Mouse (Mus musculus) 3T3-L1 (cell line): ENCODE data around the gene Ska3.

Source experiments
- DNase-seq: peaks from one replicate; pipeline ENCODE4 v3.0.0-alpha.2; 2015; ENCODE audit warnings: low read depth, low spot score

The Ska3 gene

GRCm38 (mm10) chr14:57797551-57797950 lies 28.4 kb downstream of the Ska3 start:
- no peak for DNase-seq

DNA sequence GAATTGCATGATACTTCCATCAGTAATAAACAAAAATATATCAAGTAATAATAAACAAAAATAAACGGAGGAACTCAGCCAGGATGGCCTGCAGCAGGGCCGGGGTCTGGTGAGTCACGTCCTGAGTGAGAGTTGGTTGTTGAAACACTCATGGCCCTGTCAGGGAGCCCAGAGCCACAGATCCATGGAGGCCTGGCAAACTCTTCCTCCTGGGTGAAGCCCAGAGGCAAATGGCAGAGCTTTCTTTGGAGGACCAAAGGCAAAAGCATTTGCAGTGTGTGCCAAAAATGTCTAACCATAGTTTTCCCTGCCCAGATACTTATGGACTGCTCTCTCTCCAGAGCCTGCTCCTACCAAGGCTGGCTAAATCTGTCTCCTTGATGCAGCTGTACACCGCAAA lies 34.8 kb downstream of the Ska3 start:
- DNase-seq, result peak; percentile 72

- no peak for DNase-seq
These were observed 36.2 kb downstream of the Ska3 start for GRCm38 (mm10) chr14:57789759-57790158.

GRCm38 (mm10) chr14:57789311-57789710 lies 36.7 kb downstream of the Ska3 start:
- no peak for DNase-seq

GRCm38 (mm10) chr14:57787406-57787805 lies 38.6 kb downstream of the Ska3 start:
- DNase-seq, result peak; percentile 18

DNA sequence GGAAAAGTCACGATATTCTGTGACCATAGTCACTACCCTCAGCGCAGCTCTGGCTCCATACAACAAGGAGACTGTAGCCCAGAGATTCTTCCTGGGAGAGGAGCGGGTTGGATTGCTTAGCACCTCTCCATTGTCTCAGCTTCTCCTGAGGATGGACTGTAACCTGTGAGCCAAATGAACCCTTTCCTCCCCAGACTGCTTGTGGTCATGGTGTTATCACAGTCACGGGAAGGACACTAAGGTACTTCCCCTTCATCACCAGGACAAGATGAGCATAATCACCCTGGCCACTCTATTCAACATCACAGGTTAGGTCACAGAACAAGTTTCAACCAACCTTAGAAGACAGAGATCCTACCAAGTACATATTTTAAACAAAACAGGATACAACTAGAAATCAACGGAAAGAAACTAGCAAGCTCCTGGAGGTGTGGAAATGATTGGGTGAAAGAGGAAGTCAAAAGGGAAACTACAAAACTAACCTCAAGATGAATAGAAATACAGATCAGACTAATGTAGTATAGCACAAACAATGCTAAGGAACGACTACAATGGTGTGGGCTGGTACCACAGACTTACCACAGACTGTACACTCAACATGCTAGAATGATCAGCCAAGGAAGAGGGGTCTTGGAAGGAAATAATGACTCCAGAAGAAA lies 53.7 kb downstream of the Ska3 start:
- DNase-seq, result no peak

DNA sequence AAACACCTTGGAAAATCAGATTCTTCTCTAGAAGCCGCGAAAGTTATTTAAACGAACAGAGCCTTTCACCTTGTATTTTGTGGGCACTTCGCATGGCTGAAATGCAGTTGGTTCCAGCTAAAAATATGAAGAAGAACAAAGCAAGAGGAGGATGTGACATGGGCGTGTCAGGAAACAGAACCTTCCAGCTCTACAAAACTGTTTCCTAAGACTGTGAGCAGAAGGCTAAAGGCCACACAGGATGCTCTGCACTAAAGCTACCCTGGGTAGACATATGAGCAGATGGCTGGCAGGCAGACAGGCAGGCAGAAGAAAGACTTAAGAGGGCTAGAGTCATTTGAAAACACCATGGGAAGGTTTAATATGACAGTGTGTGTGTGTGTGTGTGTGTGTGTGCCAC lies 56.9 kb downstream of the Ska3 start:
- no peak for DNase-seq

DNA sequence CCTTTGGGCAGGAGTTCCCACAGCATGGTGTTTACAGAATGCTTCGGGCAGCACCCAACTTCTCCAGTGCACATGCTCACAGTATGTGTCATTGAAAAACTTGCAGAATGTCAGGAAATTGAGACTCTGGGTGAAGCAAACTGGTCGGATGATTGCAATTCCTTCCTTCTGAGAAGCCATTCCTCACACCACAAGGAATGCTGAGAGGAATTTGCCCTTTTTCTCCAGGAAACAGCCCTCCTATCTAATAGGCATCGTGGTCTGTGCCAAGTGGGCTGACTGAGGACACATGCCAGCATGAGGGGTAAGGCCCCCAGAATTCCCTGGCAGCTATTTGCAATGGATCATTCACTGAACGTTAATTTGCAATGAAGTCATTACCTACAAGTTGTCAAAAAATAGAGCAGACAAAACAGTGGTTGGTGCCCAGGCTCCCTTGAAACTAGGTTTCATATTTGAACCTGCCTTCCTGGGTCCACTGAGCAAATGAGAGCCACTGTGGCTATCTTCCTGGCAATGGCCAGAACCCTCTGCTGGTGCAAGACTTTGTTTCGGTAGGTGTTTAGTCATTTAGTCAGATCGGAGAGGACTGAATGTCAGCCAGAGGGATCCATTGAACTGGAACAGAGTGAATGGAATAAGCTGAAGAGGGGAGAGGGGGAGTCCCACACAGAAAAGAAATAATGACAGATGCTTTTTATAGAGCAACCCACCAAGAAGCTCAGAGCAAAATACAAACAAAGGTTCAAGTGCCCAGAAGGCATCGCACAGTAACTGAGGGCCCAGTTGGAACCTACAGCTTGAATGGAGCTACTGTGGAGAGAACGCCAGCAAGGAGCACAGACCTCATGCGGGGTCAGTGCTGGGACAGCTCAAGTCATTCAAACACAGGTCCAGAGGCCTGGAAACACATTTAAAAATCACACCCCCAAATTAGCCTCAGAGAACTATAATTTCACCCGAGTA lies 65.3 kb downstream of the Ska3 start:
- peak; percentile 94 for DNase-seq

DNA sequence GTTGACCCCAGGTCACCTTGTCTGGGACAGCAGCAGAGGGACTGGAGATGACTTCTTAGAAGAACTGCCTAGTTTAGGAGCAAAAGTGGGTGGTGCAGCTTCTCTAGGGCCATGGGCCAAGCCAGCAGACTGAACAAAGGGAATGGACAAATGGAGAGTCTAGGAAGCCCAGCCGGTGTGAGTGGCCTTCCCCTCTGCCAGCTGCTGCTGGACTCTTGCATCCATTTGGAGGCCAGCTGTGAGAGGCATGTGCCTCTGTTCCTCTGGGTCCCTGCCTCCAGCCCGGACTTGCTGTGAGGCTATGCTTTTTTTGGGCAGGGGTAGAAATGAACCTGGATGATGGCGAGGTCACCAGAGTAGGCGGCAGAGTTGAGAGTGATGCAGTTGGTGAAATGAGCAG lies 67.7 kb downstream of the Ska3 start, which contains the start of gene Lats2:
TSS of gene Lats2 (minus strand) at position 152 of the 400 bp plus-strand sequence.
- no peak for DNase-seq
